Mouse (Mus musculus) MEL (cell line): ENCODE results near the gene Agps. TPM values are rescaled to one million over a fixed set of nuclear protein-coding genes. Genes with fewer than 3 reads are reported as not detected.

Source experiments
- DNase-seq: peaks from one replicate; pipeline ENCODE4 v3.0.0; 2011; ENCODE audit warnings: low read depth, low spot score
- H3K27ac ChIP-seq: 2 replicates; pipeline ENCODE4 v1.5.1; 2012; ENCODE audit warnings: low read depth, mild to moderate bottlenecking, control low read depth, low read length, moderate library complexity; ENCODE audit not compliant: control insufficient read depth
- H3K27me3 ChIP-seq, 2 experiments: fragments of 150-350 bp in 1 of 2; sonication (generic) in 1 of 2; 2 replicates each; pipeline ENCODE4 v1.6.1; 2012; ENCODE audit warnings: low read length in 2 of 2, mild to moderate bottlenecking in 2 of 2, improper control_type of control experiment in 1 of 2, moderate library complexity in 1 of 2; ENCODE audit not compliant: insufficient read depth in 2 of 2, control insufficient read depth in 1 of 2
- H3K36me3 ChIP-seq, 2 experiments: 2 replicates each; pipeline ENCODE4 v1.6.1; 2012 to 2014; ENCODE audit warnings: low read length in 2 of 2, improper control_type of control experiment in 1 of 2, inconsistent platforms in 1 of 2, mild to moderate bottlenecking in 1 of 2; ENCODE audit not compliant: insufficient read depth in 2 of 2, control insufficient read depth in 1 of 2
- H3K4me1 ChIP-seq, 2 experiments: fragments of 150-350 bp in 1 of 2; sonication (generic) in 1 of 2; 2 replicates each; pipeline ENCODE4 v1.6.1; 2012; ENCODE audit warnings: low read length in 2 of 2, improper control_type of control experiment in 1 of 2, mild to moderate bottlenecking in 1 of 2; ENCODE audit not compliant: insufficient read depth in 2 of 2, control insufficient read depth in 1 of 2
- H3K4me3 ChIP-seq, 2 experiments: fragments of 150-350 bp in 1 of 2; sonication (generic) in 1 of 2; 2 replicates each; pipeline ENCODE4 v1.5.1; 2012; ENCODE audit warnings: low read depth in 2 of 2, low read length in 2 of 2, mild to moderate bottlenecking in 2 of 2, moderate library complexity in 2 of 2, control low read depth in 1 of 2, improper control_type of control experiment in 1 of 2; ENCODE audit not compliant: control insufficient read depth in 1 of 2, insufficient read depth in 1 of 2
- H3K79me2 ChIP-seq: 2 replicates; pipeline ENCODE4 v1.6.1; 2012; ENCODE audit warnings: mild to moderate bottlenecking, low read length, moderate library complexity; ENCODE audit not compliant: control insufficient read depth, poor library complexity, insufficient read depth
- H3K9ac ChIP-seq: 2 replicates; pipeline ENCODE4 v1.6.1; 2012; ENCODE audit warnings: low read depth, mild to moderate bottlenecking, control low read depth, low read length, moderate library complexity; ENCODE audit not compliant: control insufficient read depth, poor library complexity, severe bottlenecking
- H3K9me3 ChIP-seq: fragments of 150-350 bp; sonication (generic); replicated peaks from 2 replicates; pipeline ENCODE4 v1.6.1; 2012; ENCODE audit warnings: mild to moderate bottlenecking, low read length, improper control_type of control experiment, moderate library complexity; ENCODE audit not compliant: insufficient read depth
- BHLHE40 ChIP-seq: IDR thresholded peaks from 2 replicates; pipeline ENCODE4 v1.6.1; 2012; ENCODE audit warnings: low read depth, mild to moderate bottlenecking, inconsistent platforms, low read length, improper control_type of control experiment, borderline replicate concordance
- CTCF ChIP-seq, 3 experiments: IDR thresholded peaks in 2 of 3; conservative IDR thresholded peaks in 1 of 3; 2 replicates each; pipeline ENCODE4 v1.5.1; 2011 to 2012; ENCODE audit warnings: low read length in 3 of 3, low read depth in 2 of 3, mild to moderate bottlenecking in 2 of 3, improper control_type of control experiment in 1 of 3, inconsistent platforms in 1 of 3, mixed read lengths in 1 of 3, moderate library complexity in 1 of 3; ENCODE audit not compliant: control insufficient read depth in 1 of 3, insufficient read depth in 1 of 3, poor library complexity in 1 of 3, severe bottlenecking in 1 of 3
- KAT2A ChIP-seq: conservative IDR thresholded peaks from 2 replicates; pipeline ENCODE4 v1.6.1; 2012; ENCODE audit warnings: low read depth, low read length, improper control_type of control experiment, inconsistent platforms
- MXI1 ChIP-seq: IDR thresholded peaks from 2 replicates; pipeline ENCODE4 v1.6.1; 2011; ENCODE audit warnings: mild to moderate bottlenecking, low read depth, low read length, improper control_type of control experiment
- MYC ChIP-seq: IDR thresholded peaks from 2 replicates; pipeline ENCODE4 v1.6.1; 2011; ENCODE audit warnings: low read depth, mild to moderate bottlenecking, low read length, improper control_type of control experiment, moderate library complexity
- NELFE ChIP-seq: IDR thresholded peaks from 2 replicates; pipeline ENCODE4 v1.6.1; 2011; ENCODE audit warnings: low read depth, low read length, improper control_type of control experiment
- POLR2AphosphoS2 ChIP-seq: IDR thresholded peaks from 2 replicates; pipeline ENCODE4 v1.6.1; 2011; ENCODE audit warnings: low read length, improper control_type of control experiment
- RCOR1 ChIP-seq: IDR thresholded peaks from 2 replicates; pipeline ENCODE4 v1.6.1; 2012; ENCODE audit warnings: low read depth, mild to moderate bottlenecking, inconsistent platforms, low read length, improper control_type of control experiment
- SIN3A ChIP-seq: IDR thresholded peaks from 2 replicates; pipeline ENCODE4 v1.6.1; 2012; ENCODE audit warnings: low read length, improper control_type of control experiment, inconsistent platforms
- TAL1 ChIP-seq: IDR thresholded peaks from 2 replicates; pipeline ENCODE4 v1.6.1; 2012; ENCODE audit warnings: mild to moderate bottlenecking, inconsistent platforms, low read length, moderate library complexity, mixed read lengths
- TBP ChIP-seq: IDR thresholded peaks from 2 replicates; pipeline ENCODE4 v1.8.0; 2011; ENCODE audit warnings: low read depth, low read length, improper control_type of control experiment
- UBTF ChIP-seq: IDR thresholded peaks from 2 replicates; pipeline ENCODE4 v1.6.1; 2012; ENCODE audit warnings: low read depth, mild to moderate bottlenecking, inconsistent platforms, low read length, improper control_type of control experiment, moderate library complexity, borderline replicate concordance; ENCODE audit not compliant: insufficient read depth
- ZMIZ1 ChIP-seq: IDR thresholded peaks from 2 replicates; pipeline ENCODE4 v1.6.1; 2012; ENCODE audit warnings: low read depth, mild to moderate bottlenecking, inconsistent platforms, low read length, improper control_type of control experiment, moderate library complexity
- ZNF384 ChIP-seq: IDR thresholded peaks from 2 replicates; pipeline ENCODE4 v1.6.1; 2012; ENCODE audit warnings: low read depth, mild to moderate bottlenecking, inconsistent platforms, low read length, improper control_type of control experiment
- polyA plus RNA-seq, 2 experiments: library from polyadenylated mRNA; stranded (reverse) in 1 of 2; unstranded in 1 of 2; fragments of >175 nt in 1 of 2; fragments of >200 nt in 1 of 2; gene quantifications; 2 replicates each; pipeline versions ENCODE4 v1.2.1 to v1.2.4; 2012; ENCODE audit warnings: low replicate concordance in 2 of 2, low read depth in 1 of 2; ENCODE audit not compliant: insufficient read length in 2 of 2, insufficient read depth in 1 of 2, missing spikeins in 1 of 2
- total RNA-seq: library from RNA; depleted of rRNA; stranded (reverse); fragments of 300-350 nt; gene quantifications from 2 replicates; pipeline ENCODE4 v1.2.3, GENCODE M21; 2012

Gene Agps
- total and polyA plus RNA-seq, 3 experiments = 32.3 to 47.8 TPM; not detected in 1

DNA sequence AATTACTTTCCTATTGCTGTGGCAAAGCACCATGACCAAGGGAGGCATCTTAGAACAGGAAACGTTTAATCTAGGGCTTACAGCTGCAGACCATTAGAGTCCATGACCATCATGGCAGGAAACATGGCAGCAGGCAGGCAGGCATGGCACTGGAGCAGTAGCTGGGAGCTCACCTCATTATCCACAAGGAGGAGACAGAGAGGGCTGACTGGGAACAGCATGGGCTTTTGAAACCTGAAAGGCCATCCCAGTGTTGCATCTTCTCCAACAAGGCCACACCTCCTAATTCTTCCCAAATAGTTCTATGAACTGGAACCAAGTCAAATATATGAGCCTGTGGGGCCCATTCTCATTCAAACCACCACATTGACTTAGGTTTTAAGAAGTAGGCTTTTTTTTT, 68.3 kb downstream of the Agps start:
- Histone ChIP-seq H3K27ac (no peak overlapping the region), H3K9me3 (no peaks in the 10 kb centered on the region), H3K9ac (no peak overlapping the region), H3K4me1 (no peaks in the 10 kb centered on the region), H3K4me3 (no peak overlapping the region), H3K79me2 (no peaks in the 10 kb centered on the region), H3K36me3 (peaks cover 0 to 21% of the 10 kb centered on the region in 2 experiments; a peak in 2 of 4 replicates), H3K27me3 (no peaks in the 10 kb centered on the region)
- DNase-seq = peak; percentile 6
- TF ChIP-seq RCOR1 (no peak), TBP (no peak), ZNF384 (0 out of 2 replicates have a peak, but pooled peaks have one; percentile 30), NELFE (no peak), CTCF (IDR thresholded peaks at IDR 0.05 in 2 of 3, conservative IDR thresholded peaks at IDR 0.05 in 1 of 3; ENCODE audit: control insufficient read depth in 1 of 3, insufficient read depth in 1 of 3, low read depth in 2 of 3, low read length in 3 of 3, poor library complexity in 1 of 3, severe bottlenecking in 1 of 3) (no peak)

DNA sequence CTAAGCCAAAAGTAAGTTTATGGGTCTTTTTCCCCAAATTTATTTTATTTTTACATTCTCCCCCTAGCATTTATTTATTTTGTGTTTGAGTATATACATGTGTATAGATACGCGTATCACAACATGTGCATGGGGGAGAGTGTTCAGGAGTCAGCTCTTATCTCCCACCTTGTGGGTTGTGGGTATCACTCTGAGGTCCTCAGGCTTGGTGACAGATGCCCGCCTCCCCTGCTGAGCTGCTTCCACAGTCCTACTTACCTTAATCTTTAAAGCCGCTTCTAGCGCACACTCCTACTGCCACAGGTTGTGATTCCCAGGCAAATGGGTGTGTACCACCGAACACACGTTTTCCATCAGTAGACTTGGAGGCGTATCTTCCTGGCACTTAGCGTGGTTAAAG, 69.9 kb downstream of the Agps start:
- Histone ChIP-seq H3K79me2 (no peaks in the 10 kb centered on the region), H3K9me3 (no peaks in the 10 kb centered on the region), H3K36me3 (peaks cover 0 to 22% of the 10 kb centered on the region in 2 experiments; a peak in 2 of 4 replicates)

DNA sequence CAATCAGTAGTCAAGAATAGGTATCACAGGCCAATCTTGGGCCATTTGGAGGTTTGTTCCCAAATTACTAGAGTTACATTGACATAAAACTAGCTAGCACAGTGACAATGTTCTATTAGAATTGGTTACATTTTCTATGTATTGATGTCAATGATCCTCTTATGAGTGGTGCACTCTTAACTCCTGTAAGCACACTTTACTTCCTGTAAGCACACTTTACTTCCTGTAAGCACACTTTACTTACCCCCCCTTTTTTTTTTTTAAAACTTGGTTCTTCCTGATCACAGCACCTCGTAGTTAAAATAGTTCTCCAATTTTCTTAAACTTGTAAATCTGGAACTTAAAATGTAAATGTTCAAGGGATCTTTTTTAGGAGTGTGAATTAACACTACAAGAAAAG, 75.2 kb downstream of the Agps start:
- Histone ChIP-seq H3K36me3 (peaks cover 0 to 28% of the 10 kb centered on the region in 2 experiments; a peak in 2 of 4 replicates), H3K4me1 (no peaks in the 10 kb centered on the region), H3K9me3 (no peaks in the 10 kb centered on the region), H3K4me3 (no peak overlapping the region), H3K9ac (no peak overlapping the region), H3K27ac (no peak overlapping the region), H3K79me2 (no peaks in the 10 kb centered on the region), H3K27me3 (no peaks in the 10 kb centered on the region)
- DNase-seq = no peak
- TF ChIP-seq BHLHE40 = no peak
- no peak for TF ChIP-seq MXI1
- TF ChIP-seq UBTF = no peak
- no peak for TF ChIP-seq SIN3A
- TF ChIP-seq TAL1 = no peak
- no peak for TF ChIP-seq POLR2AphosphoS2
- no peak for TF ChIP-seq ZMIZ1
- no peak for TF ChIP-seq KAT2A
- TF ChIP-seq NELFE = no peak

More for the DNA sequence above, 69.9 kb downstream of the Agps start:
- DNase-seq = peak; percentile 10
- no peak for TF ChIP-seq MYC
- no peaks in the 10 kb centered on the region for H3K27me3 ChIP-seq
- H3K9ac ChIP-seq = no peak overlapping the region
- H3K27ac ChIP-seq = no peak overlapping the region
- H3K4me1 ChIP-seq = no peaks in the 10 kb centered on the region
- no peak overlapping the region for H3K4me3 ChIP-seq
